Mouse (Mus musculus) ES-Bruce4 (cell line): ENCODE results near the gene Epb41l1. TPM values are rescaled to one million over a fixed set of nuclear protein-coding genes. Genes with fewer than 3 reads are reported as not detected.

ENCODE experiments used
- H3K27ac ChIP-seq: 2 replicates; pipeline ENCODE4 v1.5.1; 2012; ENCODE audit warnings: low read length, inconsistent platforms; ENCODE audit not compliant: insufficient read depth
- H3K27me3 ChIP-seq: 2 replicates; pipeline ENCODE4 v1.6.1; 2012; ENCODE audit warnings: mild to moderate bottlenecking, low read length, inconsistent platforms; ENCODE audit not compliant: control insufficient read depth, poor library complexity, insufficient read depth, severe bottlenecking
- H3K36me3 ChIP-seq: 2 replicates; pipeline ENCODE4 v1.6.1; 2012; ENCODE audit warnings: inconsistent platforms, mild to moderate bottlenecking, low read length, moderate library complexity; ENCODE audit not compliant: control insufficient read depth, poor library complexity, insufficient read depth, severe bottlenecking
- H3K4me1 ChIP-seq: one replicate; pipeline ENCODE4 v1.8.1; 2011; ENCODE audit warnings: low read length; ENCODE audit not compliant: control insufficient read depth, insufficient read depth
- H3K4me3 ChIP-seq: 2 replicates; pipeline ENCODE4 v1.5.1; 2011; ENCODE audit warnings: low read depth, mild to moderate bottlenecking, low read length
- H3K9ac ChIP-seq: 2 replicates; pipeline ENCODE4 v1.6.1; 2012; ENCODE audit warnings: low read depth, mild to moderate bottlenecking, inconsistent platforms; ENCODE audit not compliant: poor library complexity, severe bottlenecking
- H3K9me3 ChIP-seq: replicated peaks from 2 replicates; pipeline ENCODE4 v1.6.1; 2012; ENCODE audit warnings: mild to moderate bottlenecking, low read length, inconsistent platforms; ENCODE audit not compliant: control insufficient read depth, poor library complexity, insufficient read depth, severe bottlenecking
- CTCF ChIP-seq: IDR thresholded peaks from one replicate; pipeline ENCODE4 v1.8.1; 2011; ENCODE audit warnings: low read depth, low read length
- EP300 ChIP-seq: IDR thresholded peaks from 2 replicates; pipeline ENCODE4 v1.6.1; 2011; ENCODE audit warnings: low read depth, low read length; ENCODE audit not compliant: insufficient read depth
- POLR2A ChIP-seq: IDR thresholded peaks from one replicate; pipeline ENCODE4 v1.8.1; 2011; ENCODE audit warnings: low read length; ENCODE audit not compliant: insufficient read depth
- polyA plus RNA-seq: library from polyadenylated mRNA; stranded (reverse); fragments of >200 nt; gene quantifications from 2 replicates; pipeline ENCODE4 v1.2.4, GENCODE M21; 2011; ENCODE audit warnings: low read depth; ENCODE audit not compliant: missing spikeins, insufficient read depth, insufficient read length

Gene Epb41l1
- polyA plus RNA-seq, 1 experiment = 23.6 TPM

GRCm38 (mm10) chr2:156468890-156469289, 48.2 kb downstream of the Epb41l1 start:
- no peaks in the 10 kb centered on the region for H3K27me3 ChIP-seq
- TF ChIP-seq EP300 (no peak), CTCF (no peak), POLR2A (no peak)
- H3K36me3 ChIP-seq = no peaks in the 10 kb centered on the region
- H3K27ac ChIP-seq = no peak overlapping the region
- H3K9me3 ChIP-seq = no peaks in the 10 kb centered on the region
- H3K4me1 ChIP-seq = no peaks in the 10 kb centered on the region
- H3K4me3 ChIP-seq = no peak overlapping the region
- no peak overlapping the region for H3K9ac ChIP-seq

- H3K36me3 ChIP-seq = no peaks in the 10 kb centered on the region
- TF ChIP-seq EP300 (no peak), POLR2A (no peak), CTCF (no peak)
- peaks cover 3% of the 10 kb centered on the region for H3K4me1 ChIP-seq
- H3K27me3 ChIP-seq = no peaks in the 10 kb centered on the region
- no peaks in the 10 kb centered on the region for H3K9me3 ChIP-seq
- H3K4me3 ChIP-seq = no peak overlapping the region
- H3K27ac ChIP-seq = no peak overlapping the region
- no peak overlapping the region for H3K9ac ChIP-seq
These were observed 48.8 kb downstream of the Epb41l1 start for GRCm38 (mm10) chr2:156469508-156469907.

- Histone ChIP-seq H3K27ac (no peak overlapping the region), H3K4me1 (peaks cover 3% of the 10 kb centered on the region)
- TF ChIP-seq POLR2A (no peak), CTCF (no peak), EP300 (no peak)
These were observed 50.2 kb downstream of the Epb41l1 start for GRCm38 (mm10) chr2:156470938-156471337.

GRCm38 (mm10) chr2:156472336-156472735, 51.6 kb downstream of the Epb41l1 start:
- no peak for TF ChIP-seq CTCF
- TF ChIP-seq POLR2A = no peak
- no peak for TF ChIP-seq EP300
- H3K9me3 ChIP-seq = no peaks in the 10 kb centered on the region
- peaks cover 3% of the 10 kb centered on the region for H3K4me1 ChIP-seq
- H3K36me3 ChIP-seq = no peaks in the 10 kb centered on the region
- no peak overlapping the region for H3K9ac ChIP-seq
- no peak overlapping the region for H3K4me3 ChIP-seq
- no peaks in the 10 kb centered on the region for H3K27me3 ChIP-seq
- no peak overlapping the region for H3K27ac ChIP-seq

More at GRCm38 (mm10) chr2:156470938-156471337, 50.2 kb downstream of the Epb41l1 start:
- Histone ChIP-seq H3K9me3 (no peaks in the 10 kb centered on the region), H3K4me3 (no peak overlapping the region), H3K9ac (no peak overlapping the region), H3K36me3 (no peaks in the 10 kb centered on the region), H3K27me3 (no peaks in the 10 kb centered on the region)

GRCm38 (mm10) chr2:156473696-156474095, 53.0 kb downstream of the Epb41l1 start:
- Histone ChIP-seq H3K9me3 (no peaks in the 10 kb centered on the region), H3K9ac (no peak overlapping the region), H3K36me3 (no peaks in the 10 kb centered on the region), H3K27me3 (no peaks in the 10 kb centered on the region), H3K4me3 (no peak overlapping the region), H3K4me1 (peaks cover 3% of the 10 kb centered on the region), H3K27ac (no peak overlapping the region)
- no peak for TF ChIP-seq CTCF
- TF ChIP-seq EP300 = no peak
- TF ChIP-seq POLR2A = no peak

- Histone ChIP-seq H3K9me3 (no peaks in the 10 kb centered on the region), H3K36me3 (no peaks in the 10 kb centered on the region), H3K4me1 (peaks cover 3% of the 10 kb centered on the region), H3K9ac (no peak overlapping the region), H3K4me3 (no peak overlapping the region), H3K27ac (no peak overlapping the region), H3K27me3 (no peaks in the 10 kb centered on the region)
- TF ChIP-seq POLR2A = no peak
- no peak for TF ChIP-seq EP300
- TF ChIP-seq CTCF = no peak
These were observed 53.4 kb downstream of the Epb41l1 start for GRCm38 (mm10) chr2:156474111-156474510.
